In genomic region chr17:63095553-63095952, GRCm38 (mm10) we compare ENCODE assay signal across 33 mouse cellular contexts.
DNase-seq lines count a peak whose midpoint lies in the region; ATAC-seq lines count a peak whose summit lies in the region.
"Had no signal": no experiment of that assay in that cellular context is flagged by ENCODE, and none has a peak within 500 bp of the region (broad histone marks: within the 10 kb centered on the region; RNA-seq: fewer than 3 reads in every experiment).

No protein-coding gene starts in this region.

- no peak overlapping the region for H3K4me2 ChIP-seq in forebrain, embryonic 14.5 days (ENCODE audit: low read length)
- H3K4me2 ChIP-seq in forebrain, embryonic 11.5 days (ENCODE audit: low read depth, low read length, severe bottlenecking): no peak overlapping the region
- no peak overlapping the region for H3K4me2 ChIP-seq in midbrain, embryonic 11.5 days
- H3K4me2 ChIP-seq in midbrain, embryonic 14.5 days (ENCODE audit: low read length): no peak overlapping the region
- H3K4me2 ChIP-seq in hindbrain, embryonic 12.5 days (replicated peaks): no peak overlapping the region
- H3K4me2 ChIP-seq: embryonic facial prominence, embryonic 12.5 days; embryonic facial prominence, embryonic 15.5 days; forebrain, embryonic 12.5 days; heart, embryonic 12.5 days; heart, embryonic 15.5 days; hindbrain, embryonic 14.5 days had no signal

- H3K9me3 ChIP-seq in forebrain, embryonic 14.5 days (replicated peaks; ENCODE audit: control insufficient read depth, low read length): no peaks in the 10 kb centered on the region
- H3K9me3 ChIP-seq in forebrain, embryonic 11.5 days (ENCODE audit: control insufficient read depth, low read length): no peaks in the 10 kb centered on the region
- no peaks in the 10 kb centered on the region for H3K9me3 ChIP-seq in midbrain, embryonic 11.5 days (ENCODE audit: control insufficient read depth, low read length)
- H3K9me3 ChIP-seq in midbrain, embryonic 14.5 days (ENCODE audit: control insufficient read depth, low read length): peaks cover 4% of the 10 kb centered on the region; the same call in 1 of the 2 replicates
- H3K9me3 ChIP-seq in hindbrain, embryonic 12.5 days (replicated peaks): no peaks in the 10 kb centered on the region
- H3K9me3 ChIP-seq: embryonic facial prominence, embryonic 15.5 days; forebrain, embryonic 12.5 days; G1E; heart, embryonic 12.5 days; heart, embryonic 15.5 days had no signal

- H3K27ac ChIP-seq in forebrain, embryonic 14.5 days (ENCODE audit: low read depth, low read length): no peak overlapping the region
- no peak overlapping the region for H3K27ac ChIP-seq in forebrain, embryonic 11.5 days (ENCODE audit: low read depth, low read length)
- H3K27ac ChIP-seq in midbrain, embryonic 11.5 days (ENCODE audit: low read depth, low read length): no peak overlapping the region
- H3K27ac ChIP-seq in midbrain, embryonic 14.5 days (replicated peaks; ENCODE audit: low read depth, low read length): no peak overlapping the region
- H3K27ac ChIP-seq in hindbrain, embryonic 12.5 days: no peak overlapping the region
- H3K27ac ChIP-seq: embryonic facial prominence, embryonic 12.5 days; embryonic facial prominence, embryonic 15.5 days; forebrain, embryonic 12.5 days; gastrocnemius, adult 2 months; heart, embryonic 15.5 days; hindbrain, embryonic 10.5 days; hindbrain, postnatal 0 days had no signal

- no peak for ATAC-seq in forebrain, embryonic 14.5 days
- no peak for ATAC-seq in forebrain, embryonic 11.5 days (replicated peaks; ENCODE audit: low FRiP score)
- no peak for ATAC-seq in midbrain, embryonic 11.5 days (ENCODE audit: low FRiP score)
- ATAC-seq in midbrain, embryonic 14.5 days (ENCODE audit: low FRiP score, low TSS enrichment): no peak
- no peak for ATAC-seq in hindbrain, embryonic 12.5 days (ENCODE audit: low FRiP score)
- ATAC-seq: forebrain, embryonic 16.5 days; hindbrain, postnatal 0 days; inflammation-experienced regulatory T-cells, adult 6 months; Patski had no signal

- no peak overlapping the region for H3K9ac ChIP-seq in forebrain, embryonic 14.5 days (ENCODE audit: low read length)
- no peak overlapping the region for H3K9ac ChIP-seq in forebrain, embryonic 11.5 days (ENCODE audit: low read length)
- H3K9ac ChIP-seq in midbrain, embryonic 11.5 days (ENCODE audit: low read length): no peak overlapping the region
- H3K9ac ChIP-seq in midbrain, embryonic 14.5 days (replicated peaks; ENCODE audit: low read length): no peak overlapping the region
- no peak overlapping the region for H3K9ac ChIP-seq in hindbrain, embryonic 12.5 days
- H3K9ac ChIP-seq: embryonic facial prominence, embryonic 12.5 days; embryonic facial prominence, embryonic 15.5 days; forebrain, embryonic 12.5 days; heart, embryonic 12.5 days; heart, embryonic 15.5 days; hindbrain, embryonic 14.5 days had no signal

- no peaks in the 10 kb centered on the region for H3K27me3 ChIP-seq in forebrain, embryonic 14.5 days (replicated peaks; ENCODE audit: control insufficient read depth, insufficient read depth, low read length)
- no peaks in the 10 kb centered on the region for H3K27me3 ChIP-seq in forebrain, embryonic 11.5 days (ENCODE audit: control insufficient read depth, insufficient read depth, low read length)
- H3K27me3 ChIP-seq in midbrain, embryonic 11.5 days (ENCODE audit: control insufficient read depth, insufficient read depth, low read length): no peaks in the 10 kb centered on the region
- H3K27me3 ChIP-seq in midbrain, embryonic 14.5 days (ENCODE audit: control insufficient read depth, insufficient read depth, low read length): no peaks in the 10 kb centered on the region
- H3K27me3 ChIP-seq in hindbrain, embryonic 12.5 days: no peaks in the 10 kb centered on the region
- H3K27me3 ChIP-seq: CH12.LX; embryonic facial prominence, embryonic 12.5 days; embryonic facial prominence, embryonic 15.5 days; forebrain, embryonic 12.5 days; heart, embryonic 12.5 days; heart, embryonic 15.5 days; Patski had no signal

- H3K36me3 ChIP-seq in forebrain, embryonic 14.5 days (ENCODE audit: control insufficient read depth, insufficient read depth, low read length): no peaks in the 10 kb centered on the region
- H3K36me3 ChIP-seq in forebrain, embryonic 11.5 days (ENCODE audit: control insufficient read depth, insufficient read depth, low read length): no peaks in the 10 kb centered on the region
- H3K36me3 ChIP-seq in midbrain, embryonic 11.5 days (ENCODE audit: control insufficient read depth, insufficient read depth, low read length): no peaks in the 10 kb centered on the region
- H3K36me3 ChIP-seq in midbrain, embryonic 14.5 days (ENCODE audit: control insufficient read depth, insufficient read depth, low read length): no peaks in the 10 kb centered on the region
- H3K36me3 ChIP-seq in hindbrain, embryonic 12.5 days: no peaks in the 10 kb centered on the region
- H3K36me3 ChIP-seq: embryonic facial prominence, embryonic 12.5 days; embryonic facial prominence, embryonic 15.5 days; forebrain, embryonic 12.5 days; heart, embryonic 12.5 days; heart, embryonic 15.5 days; hindbrain, embryonic 10.5 days had no signal

- intact Hi-C loops in left cerebral cortex, postnatal 25 days (cut with DNase I): no loop called here

- WGBS in forebrain, embryonic 14.5 days: 36% methylated on average over 2 of the region's 2 CpGs
- 74% methylated on average over 2 of the region's 2 CpGs for WGBS in forebrain, embryonic 11.5 days
- WGBS in midbrain, embryonic 11.5 days: 88% methylated on average over 2 of the region's 2 CpGs
- WGBS in midbrain, embryonic 14.5 days: 73% methylated on average over 2 of the region's 2 CpGs
- WGBS in hindbrain, embryonic 12.5 days: 76% methylated on average over 2 of the region's 2 CpGs

- no peak overlapping the region for H3K4me3 ChIP-seq in forebrain, embryonic 14.5 days (ENCODE audit: low read depth, low read length)
- H3K4me3 ChIP-seq in forebrain, embryonic 11.5 days (ENCODE audit: low read depth, low read length): no peak overlapping the region
- H3K4me3 ChIP-seq in midbrain, embryonic 11.5 days (ENCODE audit: low read depth, low read length): no peak overlapping the region
- no peak overlapping the region for H3K4me3 ChIP-seq in midbrain, embryonic 14.5 days (replicated peaks; ENCODE audit: low read depth, low read length)
- H3K4me3 ChIP-seq in hindbrain, embryonic 12.5 days: no peak overlapping the region
- H3K4me3 ChIP-seq: embryonic facial prominence, embryonic 12.5 days; embryonic facial prominence, embryonic 15.5 days; forebrain, embryonic 12.5 days; gastrocnemius, adult 2 months; heart, embryonic 12.5 days; heart, embryonic 15.5 days; hindbrain, embryonic 10.5 days had no signal

- no peaks in the 10 kb centered on the region for H3K4me1 ChIP-seq in forebrain, embryonic 14.5 days (ENCODE audit: control insufficient read depth, insufficient read depth, low read length)
- H3K4me1 ChIP-seq in forebrain, embryonic 11.5 days (replicated peaks; ENCODE audit: control insufficient read depth, insufficient read depth, low read length): no peaks in the 10 kb centered on the region
- no peaks in the 10 kb centered on the region; the same call in 1 of the 2 replicates for H3K4me1 ChIP-seq in midbrain, embryonic 11.5 days (ENCODE audit: control insufficient read depth, insufficient read depth, low read length)
- H3K4me1 ChIP-seq in midbrain, embryonic 14.5 days (ENCODE audit: control insufficient read depth, insufficient read depth, low read length): no peaks in the 10 kb centered on the region
- no peaks in the 10 kb centered on the region for H3K4me1 ChIP-seq in hindbrain, embryonic 12.5 days
- H3K4me1 ChIP-seq: embryonic facial prominence, embryonic 12.5 days; embryonic facial prominence, embryonic 15.5 days; forebrain, embryonic 12.5 days; heart, embryonic 15.5 days; hindbrain, embryonic 10.5 days had no signal

- DNase-seq in forebrain, embryonic 14.5 days (ENCODE audit: low spot score): peak; percentile 53
- DNase-seq in forebrain, embryonic 11.5 days (ENCODE audit: low spot score): no peak
- DNase-seq in midbrain, embryonic 11.5 days (ENCODE audit: low spot score, missing footprints): peak; percentile 39
- DNase-seq in midbrain, embryonic 14.5 days: no peak
- DNase-seq in 3T3-L1 (ENCODE audit: low read depth, low spot score): peak; percentile 15
- peak; percentile 30 for DNase-seq in NIH3T3 (ENCODE audit: low read depth)
- DNase-seq in left cerebral cortex, postnatal 25 days (ENCODE audit: low spot score in 2 of 2): no peak
- DNase-seq: adrenal gland, postnatal 10 days; adrenal gland, postnatal 36 days; B cell, adult 2 months; cerebellum, adult 11 months; cerebellum, adult 2 months; cerebellum, adult 9-11 months; cerebellum, postnatal 25 days; gastrocnemius, adult 2 months; gastrocnemius, postnatal 14 days; heart, adult 18-20 months; heart, postnatal 10 days; heart, postnatal 36 days had no signal

Comparison
In these comparisons a context has a peak if more than half of its experiments do, and no peak if none do; other contexts are left out.
1. DNase-seq: peak in forebrain, embryonic 14.5 days (single experiment), midbrain, embryonic 11.5 days (single experiment), 3T3-L1 (single experiment) and NIH3T3 (single experiment); none in forebrain, embryonic 11.5 days (single experiment), midbrain, embryonic 14.5 days (single experiment) and left cerebral cortex, postnatal 25 days (0 of 2).